Mouse (Mus musculus) adrenal gland (tissue): Measurements from ENCODE around the gene Dhx35.

Source experiments
- intact Hi-C: fragments of 180-260 bp; cut with DNase I; formaldehyde crosslinking; loops from one replicate; pipeline ENCODE4 v1.15.1; 2025

Gene Dhx35

GRCm38 (mm10) chr2:158889201-158889600 is 94.6 kb downstream of the Dhx35 start:
- intact Hi-C loops: no loop called here

- intact Hi-C loops: no loop called here
Observed at GRCm38 (mm10) chr2:158891319-158891718, 96.7 kb downstream of the Dhx35 start.

GRCm38 (mm10) chr2:158893171-158893853 is 98.7 kb downstream of the Dhx35 start:
- intact Hi-C loops: no loop called here

GRCm38 (mm10) chr2:158898469-158899196 is 104.0 kb downstream of the Dhx35 start:
- intact Hi-C loops: no loop called here
